Mouse (Mus musculus) MEL (cell line): ENCODE measurements around the gene Slc25a29. TPM values are rescaled to one million over a fixed set of nuclear protein-coding genes. Genes with fewer than 3 reads are reported as not detected.

ENCODE experiments used
- DNase-seq: peaks from one replicate; pipeline ENCODE4 v3.0.0; 2011; ENCODE audit warnings: low read depth, low spot score
- H3K27ac ChIP-seq: 2 replicates; pipeline ENCODE4 v1.5.1; 2012; ENCODE audit warnings: low read depth, mild to moderate bottlenecking, control low read depth, low read length, moderate library complexity; ENCODE audit not compliant: control insufficient read depth
- H3K27me3 ChIP-seq, 2 experiments: fragments of 150-350 bp in 1 of 2; sonication (generic) in 1 of 2; 2 replicates each; pipeline ENCODE4 v1.6.1; 2012; ENCODE audit warnings: low read length in 2 of 2, mild to moderate bottlenecking in 2 of 2, improper control_type of control experiment in 1 of 2, moderate library complexity in 1 of 2; ENCODE audit not compliant: insufficient read depth in 2 of 2, control insufficient read depth in 1 of 2
- H3K36me3 ChIP-seq, 2 experiments: 2 replicates each; pipeline ENCODE4 v1.6.1; 2012 to 2014; ENCODE audit warnings: low read length in 2 of 2, improper control_type of control experiment in 1 of 2, inconsistent platforms in 1 of 2, mild to moderate bottlenecking in 1 of 2; ENCODE audit not compliant: insufficient read depth in 2 of 2, control insufficient read depth in 1 of 2
- H3K4me1 ChIP-seq, 2 experiments: fragments of 150-350 bp in 1 of 2; sonication (generic) in 1 of 2; 2 replicates each; pipeline ENCODE4 v1.6.1; 2012; ENCODE audit warnings: low read length in 2 of 2, improper control_type of control experiment in 1 of 2, mild to moderate bottlenecking in 1 of 2; ENCODE audit not compliant: insufficient read depth in 2 of 2, control insufficient read depth in 1 of 2
- H3K4me3 ChIP-seq, 2 experiments: fragments of 150-350 bp in 1 of 2; sonication (generic) in 1 of 2; 2 replicates each; pipeline ENCODE4 v1.5.1; 2012; ENCODE audit warnings: low read depth in 2 of 2, low read length in 2 of 2, mild to moderate bottlenecking in 2 of 2, moderate library complexity in 2 of 2, control low read depth in 1 of 2, improper control_type of control experiment in 1 of 2; ENCODE audit not compliant: control insufficient read depth in 1 of 2, insufficient read depth in 1 of 2
- H3K79me2 ChIP-seq: 2 replicates; pipeline ENCODE4 v1.6.1; 2012; ENCODE audit warnings: mild to moderate bottlenecking, low read length, moderate library complexity; ENCODE audit not compliant: control insufficient read depth, poor library complexity, insufficient read depth
- H3K9ac ChIP-seq: 2 replicates; pipeline ENCODE4 v1.6.1; 2012; ENCODE audit warnings: low read depth, mild to moderate bottlenecking, control low read depth, low read length, moderate library complexity; ENCODE audit not compliant: control insufficient read depth, poor library complexity, severe bottlenecking
- H3K9me3 ChIP-seq: fragments of 150-350 bp; sonication (generic); replicated peaks from 2 replicates; pipeline ENCODE4 v1.6.1; 2012; ENCODE audit warnings: mild to moderate bottlenecking, low read length, improper control_type of control experiment, moderate library complexity; ENCODE audit not compliant: insufficient read depth
- BHLHE40 ChIP-seq: IDR thresholded peaks from 2 replicates; pipeline ENCODE4 v1.6.1; 2012; ENCODE audit warnings: low read depth, mild to moderate bottlenecking, inconsistent platforms, low read length, improper control_type of control experiment, borderline replicate concordance
- CHD1 ChIP-seq: IDR thresholded peaks from 2 replicates; pipeline ENCODE4 v1.6.1; 2012; ENCODE audit warnings: low read depth, mild to moderate bottlenecking, inconsistent platforms, low read length, improper control_type of control experiment
- CHD2 ChIP-seq: IDR thresholded peaks from 2 replicates; pipeline ENCODE4 v1.6.1; 2011; ENCODE audit warnings: low read length, improper control_type of control experiment
- CTCF ChIP-seq, 3 experiments: IDR thresholded peaks in 2 of 3; conservative IDR thresholded peaks in 1 of 3; 2 replicates each; pipeline ENCODE4 v1.5.1; 2011 to 2012; ENCODE audit warnings: low read length in 3 of 3, low read depth in 2 of 3, mild to moderate bottlenecking in 2 of 3, improper control_type of control experiment in 1 of 3, inconsistent platforms in 1 of 3, mixed read lengths in 1 of 3, moderate library complexity in 1 of 3; ENCODE audit not compliant: control insufficient read depth in 1 of 3, insufficient read depth in 1 of 3, poor library complexity in 1 of 3, severe bottlenecking in 1 of 3
- E2F4 ChIP-seq: IDR thresholded peaks from 2 replicates; pipeline ENCODE4 v1.6.1; 2011; ENCODE audit warnings: low read depth, low read length, improper control_type of control experiment, borderline replicate concordance
- EP300 ChIP-seq, 2 experiments: IDR thresholded peaks; 2 replicates each; pipeline ENCODE4 v1.6.1; 2011; ENCODE audit warnings: improper control_type of control experiment in 2 of 2, low read length in 2 of 2, low read depth in 1 of 2, mild to moderate bottlenecking in 1 of 2
- ETS1 ChIP-seq: IDR thresholded peaks from 2 replicates; pipeline ENCODE4 v1.6.1; 2012; ENCODE audit warnings: low read depth, mild to moderate bottlenecking, inconsistent platforms, low read length, improper control_type of control experiment, moderate library complexity
- GABPA ChIP-seq: IDR thresholded peaks from 2 replicates; pipeline ENCODE4 v1.6.1; 2012; ENCODE audit warnings: low read depth, mild to moderate bottlenecking, inconsistent platforms, low read length, improper control_type of control experiment, moderate library complexity
- GATA1 ChIP-seq: IDR thresholded peaks from 2 replicates; pipeline ENCODE4 v1.6.1; 2011; ENCODE audit warnings: low read depth, low read length, improper control_type of control experiment
- JUND ChIP-seq: IDR thresholded peaks from 2 replicates; pipeline ENCODE4 v1.6.1; 2011; ENCODE audit warnings: low read depth, mild to moderate bottlenecking, improper control_type of control experiment, low read length
- MAFK ChIP-seq: IDR thresholded peaks from 2 replicates; pipeline ENCODE4 v1.6.1; 2011; ENCODE audit warnings: low read depth, mild to moderate bottlenecking, low read length, improper control_type of control experiment, borderline replicate concordance
- MAX ChIP-seq: IDR thresholded peaks from 2 replicates; pipeline ENCODE4 v1.6.1; 2011; ENCODE audit warnings: low read length, improper control_type of control experiment
- MXI1 ChIP-seq: IDR thresholded peaks from 2 replicates; pipeline ENCODE4 v1.6.1; 2011; ENCODE audit warnings: mild to moderate bottlenecking, low read depth, low read length, improper control_type of control experiment
- MYC ChIP-seq: IDR thresholded peaks from 2 replicates; pipeline ENCODE4 v1.6.1; 2011; ENCODE audit warnings: low read depth, mild to moderate bottlenecking, low read length, improper control_type of control experiment, moderate library complexity
- NELFE ChIP-seq: IDR thresholded peaks from 2 replicates; pipeline ENCODE4 v1.6.1; 2011; ENCODE audit warnings: low read depth, low read length, improper control_type of control experiment
- POLR2AphosphoS2 ChIP-seq: IDR thresholded peaks from 2 replicates; pipeline ENCODE4 v1.6.1; 2011; ENCODE audit warnings: low read length, improper control_type of control experiment
- POLR2AphosphoS5 ChIP-seq: IDR thresholded peaks from 2 replicates; pipeline ENCODE4 v1.6.1; 2012; ENCODE audit warnings: low read depth, borderline replicate concordance, mild to moderate bottlenecking, inconsistent platforms, low read length, moderate library complexity, mixed read lengths
- RAD21 ChIP-seq: IDR thresholded peaks from 2 replicates; pipeline ENCODE4 v1.6.1; 2011; ENCODE audit warnings: mild to moderate bottlenecking, low read depth, low read length, improper control_type of control experiment
- SMC3 ChIP-seq: IDR thresholded peaks from 2 replicates; pipeline ENCODE4 v1.6.1; 2011; ENCODE audit warnings: low read depth, low read length, improper control_type of control experiment
- TBP ChIP-seq: IDR thresholded peaks from 2 replicates; pipeline ENCODE4 v1.8.0; 2011; ENCODE audit warnings: low read depth, low read length, improper control_type of control experiment
- USF1 ChIP-seq: IDR thresholded peaks from 2 replicates; pipeline ENCODE4 v1.6.1; 2014; ENCODE audit warnings: low read depth, mild to moderate bottlenecking, inconsistent platforms, low read length, improper control_type of control experiment, moderate library complexity
- USF2 ChIP-seq, 2 experiments: IDR thresholded peaks; 2 replicates each; pipeline ENCODE4 v1.6.1; 2011 to 2012; ENCODE audit warnings: improper control_type of control experiment in 2 of 2, low read length in 2 of 2, borderline replicate concordance in 1 of 2, inconsistent platforms in 1 of 2, low read depth in 1 of 2, mild to moderate bottlenecking in 1 of 2; ENCODE audit not compliant: insufficient read depth in 1 of 2
- ZC3H11A ChIP-seq: IDR thresholded peaks from 2 replicates; pipeline ENCODE4 v1.6.1; 2012; ENCODE audit warnings: low read depth, mild to moderate bottlenecking, inconsistent platforms, low read length, improper control_type of control experiment
- ZKSCAN1 ChIP-seq: IDR thresholded peaks from 2 replicates; pipeline ENCODE4 v1.6.1; 2012; ENCODE audit warnings: low read depth, mild to moderate bottlenecking, inconsistent platforms, low read length, improper control_type of control experiment, moderate library complexity
- polyA plus RNA-seq, 2 experiments: library from polyadenylated mRNA; stranded (reverse) in 1 of 2; unstranded in 1 of 2; fragments of >175 nt in 1 of 2; fragments of >200 nt in 1 of 2; gene quantifications; 2 replicates each; pipeline versions ENCODE4 v1.2.1 to v1.2.4; 2012; ENCODE audit warnings: low replicate concordance in 2 of 2, low read depth in 1 of 2; ENCODE audit not compliant: insufficient read length in 2 of 2, insufficient read depth in 1 of 2, missing spikeins in 1 of 2
- total RNA-seq: library from RNA; depleted of rRNA; stranded (reverse); fragments of 300-350 nt; gene quantifications from 2 replicates; pipeline ENCODE4 v1.2.3, GENCODE M21; 2012

Slc25a29 gene
- total and polyA plus RNA-seq, 3 experiments, result 3.0 to 3.3 TPM; not detected in 1

GRCm38 (mm10) chr12:108826958-108827535 is 8.6 kb downstream of the Slc25a29 start:
- no peak overlapping the region for H3K27ac ChIP-seq
- no peaks in the 10 kb centered on the region for H3K36me3 ChIP-seq
- no peaks in the 10 kb centered on the region for H3K27me3 ChIP-seq
- H3K9me3 ChIP-seq, result no peaks in the 10 kb centered on the region
- H3K79me2 ChIP-seq, result no peaks in the 10 kb centered on the region
- H3K4me1 ChIP-seq, result no peaks in the 10 kb centered on the region
- no peak overlapping the region for H3K9ac ChIP-seq
- H3K4me3 ChIP-seq, result no peak overlapping the region
- DNase-seq, result no peak
- TF ChIP-seq ZC3H11A (no peak), RAD21 (no peak), CTCF (IDR thresholded peaks at IDR 0.05 in 2 of 3, conservative IDR thresholded peaks at IDR 0.05 in 1 of 3; ENCODE audit: control insufficient read depth in 1 of 3, insufficient read depth in 1 of 3, low read depth in 2 of 3, low read length in 3 of 3, poor library complexity in 1 of 3, severe bottlenecking in 1 of 3) (no peak), MAFK (no peak), GABPA (no peak), USF1 (no peak), BHLHE40 (no peak), TBP (no peak), MAX (no peak), NELFE (no peak), JUND (no peak)

GRCm38 (mm10) chr12:108826282-108826957 is 9.3 kb downstream of the Slc25a29 start:
- H3K36me3 ChIP-seq, result no peaks in the 10 kb centered on the region
- no peaks in the 10 kb centered on the region for H3K27me3 ChIP-seq
- no peak overlapping the region for H3K27ac ChIP-seq
- H3K4me3 ChIP-seq, result no peak overlapping the region
- H3K79me2 ChIP-seq, result no peaks in the 10 kb centered on the region
- no peak for DNase-seq
- no peak for TF ChIP-seq JUND
- no peak for TF ChIP-seq CHD2
- TF ChIP-seq BHLHE40, result no peak
- no peak for TF ChIP-seq MYC
- TF ChIP-seq ZKSCAN1, result no peak
- TF ChIP-seq ETS1, result no peak
- no peak for TF ChIP-seq SMC3
- no peak for TF ChIP-seq EP300 (IDR thresholded peaks at IDR 0.05; ENCODE audit: low read depth in 1 of 2, low read length in 2 of 2)
- no peak for TF ChIP-seq E2F4
- TF ChIP-seq POLR2AphosphoS5, result no peak
- no peak for TF ChIP-seq RAD21
- TF ChIP-seq MXI1, result no peak
- no peak for TF ChIP-seq CHD1
- TF ChIP-seq USF2 (IDR thresholded peaks at IDR 0.05; ENCODE audit: borderline replicate concordance in 1 of 2, insufficient read depth in 1 of 2, low read depth in 1 of 2, low read length in 2 of 2), result no peak
- TF ChIP-seq CTCF (IDR thresholded peaks at IDR 0.05 in 2 of 3, conservative IDR thresholded peaks at IDR 0.05 in 1 of 3; ENCODE audit: control insufficient read depth in 1 of 3, insufficient read depth in 1 of 3, low read depth in 2 of 3, low read length in 3 of 3, poor library complexity in 1 of 3, severe bottlenecking in 1 of 3), result no peak
- no peak for TF ChIP-seq GATA1
- TF ChIP-seq MAX, result no peak
- no peak for TF ChIP-seq POLR2AphosphoS2
- H3K9ac ChIP-seq, result no peak overlapping the region
- H3K4me1 ChIP-seq, result no peaks in the 10 kb centered on the region
- no peaks in the 10 kb centered on the region for H3K9me3 ChIP-seq
